Mouse (Mus musculus) stomach, embryonic 15.5 days (tissue): ENCODE results near the gene Rpl5. TPM values are rescaled to one million over a fixed set of nuclear protein-coding genes. Genes with fewer than 3 reads are reported as not detected.

Source experiments
- ATAC-seq: fragments of 200-750 bp; cut with Nextera tagmentation; 2 replicates; pipeline ENCODE4 v1.8.0; 2017; ENCODE audit warnings: low read depth, moderate number of reproducible peaks, moderate TSS enrichment; ENCODE audit not compliant: insufficient read depth, low FRiP score
- H3K27ac ChIP-seq: fragments of 300-500 bp; sonication (generic); 2 replicates; pipeline ENCODE4 v1.5.1; 2015; ENCODE audit warnings: mild to moderate bottlenecking, inconsistent platforms
- H3K27me3 ChIP-seq: fragments of 300-500 bp; sonication (generic); replicated peaks from 2 replicates; pipeline ENCODE4 v1.6.1; 2015; ENCODE audit warnings: inconsistent platforms
- H3K36me3 ChIP-seq: fragments of 300-500 bp; sonication (generic); 2 replicates; pipeline ENCODE4 v1.6.1; 2015; ENCODE audit warnings: inconsistent platforms
- H3K4me1 ChIP-seq: fragments of 300-500 bp; sonication (generic); 2 replicates; pipeline ENCODE4 v1.6.1; 2015; ENCODE audit warnings: inconsistent platforms
- H3K4me2 ChIP-seq: fragments of 300-500 bp; sonication (generic); 2 replicates; pipeline ENCODE4 v1.6.1; 2015; ENCODE audit warnings: mild to moderate bottlenecking, inconsistent platforms
- H3K4me3 ChIP-seq: fragments of 300-500 bp; sonication (generic); replicated peaks from 2 replicates; pipeline ENCODE4 v1.5.1; 2015; ENCODE audit warnings: inconsistent platforms
- H3K9ac ChIP-seq: fragments of 300-500 bp; sonication (generic); 2 replicates; pipeline ENCODE4 v1.6.1; 2015; ENCODE audit warnings: inconsistent platforms
- H3K9me3 ChIP-seq: fragments of 300-500 bp; sonication (generic); 2 replicates; pipeline ENCODE4 v1.6.1; 2016; ENCODE audit warnings: inconsistent platforms
- WGBS: fragments of 180-500 bp; shearing (Covaris S2); methylation state at CpG from one replicate; pipeline ENCODE4 v1.1.7; 2015; 5-methylcytosine and 5-hydroxymethylcytosine counted together
- polyA plus RNA-seq: library from polyadenylated mRNA; unstranded; fragments of >200 nt; fragmentation: Nextera tagmentation; extraction: Ambion mirVana; gene quantifications from 2 replicates; pipeline ENCODE4 v1.2.1, GENCODE M21; 2015

Gene Rpl5
- polyA plus RNA-seq, 1 experiment from 2014 or later: 73.7 TPM

- Histone ChIP-seq H3K27ac (no peak overlapping the region), H3K9ac (no peak overlapping the region), H3K36me3 (peaks cover 55% of the 10 kb centered on the region), H3K4me3 (no peak overlapping the region), H3K27me3 (no peaks in the 10 kb centered on the region), H3K4me1 (no peaks in the 10 kb centered on the region), H3K9me3 (no peaks in the 10 kb centered on the region), H3K4me2 (no peak overlapping the region)
- ATAC-seq: no peak
- 81% methylated on average over 3 of the region's 3 CpGs for WGBS
Observed at GRCm38 (mm10) chr5:107904325-107904724, 4.0 kb downstream of the Rpl5 start.

GRCm38 (mm10) chr5:107908514-107909110 is 8.3 kb downstream of the Rpl5 start:
- H3K4me3 ChIP-seq: no peak overlapping the region
- no peak overlapping the region for H3K9ac ChIP-seq
- H3K9me3 ChIP-seq: no peaks in the 10 kb centered on the region
- WGBS: 76% methylated on average over 2 of the region's 2 CpGs
- ATAC-seq: no peak
- H3K4me2 ChIP-seq: no peak overlapping the region
- H3K27me3 ChIP-seq: no peaks in the 10 kb centered on the region
- no peak overlapping the region for H3K27ac ChIP-seq
- peaks cover 46% of the 10 kb centered on the region for H3K36me3 ChIP-seq
- no peaks in the 10 kb centered on the region for H3K4me1 ChIP-seq

- no peaks in the 10 kb centered on the region for H3K27me3 ChIP-seq
- no peak overlapping the region for H3K9ac ChIP-seq
- H3K27ac ChIP-seq: no peak overlapping the region
- H3K4me3 ChIP-seq: no peak overlapping the region
- no peak overlapping the region for H3K4me2 ChIP-seq
- H3K36me3 ChIP-seq: peaks cover 38% of the 10 kb centered on the region
- WGBS: 76% methylated on average over 3 of the region's 3 CpGs
- ATAC-seq: no peak
- no peaks in the 10 kb centered on the region for H3K9me3 ChIP-seq
- H3K4me1 ChIP-seq: no peaks in the 10 kb centered on the region
Observed at GRCm38 (mm10) chr5:107909668-107910067, 9.4 kb downstream of the Rpl5 start.

- no peak overlapping the region for H3K4me2 ChIP-seq
- ATAC-seq: no peak
- no peak overlapping the region for H3K4me3 ChIP-seq
- no peak overlapping the region for H3K27ac ChIP-seq
- 63% methylated on average over 5 of the region's 5 CpGs for WGBS
- H3K9ac ChIP-seq: no peak overlapping the region
- H3K27me3 ChIP-seq: no peaks in the 10 kb centered on the region
- H3K36me3 ChIP-seq: peaks cover 35% of the 10 kb centered on the region
- H3K4me1 ChIP-seq: no peaks in the 10 kb centered on the region
- H3K9me3 ChIP-seq: no peaks in the 10 kb centered on the region
Observed at GRCm38 (mm10) chr5:107910084-107910616, 9.8 kb downstream of the Rpl5 start.

- 84% methylated on average over 5 of the region's 5 CpGs for WGBS
- ATAC-seq: no peak
- Histone ChIP-seq H3K4me1 (no peaks in the 10 kb centered on the region), H3K36me3 (peaks cover 31% of the 10 kb centered on the region), H3K4me3 (no peak overlapping the region), H3K27me3 (no peaks in the 10 kb centered on the region), H3K9me3 (no peaks in the 10 kb centered on the region), H3K9ac (no peak overlapping the region), H3K27ac (no peak overlapping the region), H3K4me2 (no peak overlapping the region)
Observed at GRCm38 (mm10) chr5:107911012-107911411, 10.7 kb downstream of the Rpl5 start.

GRCm38 (mm10) chr5:107915280-107915679 is 15.0 kb downstream of the Rpl5 start:
- no peaks in the 10 kb centered on the region for H3K4me1 ChIP-seq
- H3K36me3 ChIP-seq: no peaks in the 10 kb centered on the region
- no peak overlapping the region for H3K27ac ChIP-seq
- no peaks in the 10 kb centered on the region for H3K9me3 ChIP-seq
- no peak overlapping the region for H3K4me2 ChIP-seq
- WGBS: 53% methylated on average over 4 of the region's 4 CpGs
- H3K27me3 ChIP-seq: no peaks in the 10 kb centered on the region
- no peak overlapping the region for H3K4me3 ChIP-seq
- no peak for ATAC-seq
- no peak overlapping the region for H3K9ac ChIP-seq

GRCm38 (mm10) chr5:107921400-107922252 is 21.3 kb downstream of the Rpl5 start:
- Histone ChIP-seq H3K27me3 (no peaks in the 10 kb centered on the region), H3K9ac (no peak overlapping the region), H3K27ac (no peak overlapping the region), H3K9me3 (no peaks in the 10 kb centered on the region), H3K36me3 (no peaks in the 10 kb centered on the region), H3K4me3 (no peak overlapping the region), H3K4me1 (no peaks in the 10 kb centered on the region), H3K4me2 (no peak overlapping the region)
- no peak for ATAC-seq
- 71% methylated on average over 2 of the region's 2 CpGs for WGBS

- H3K27ac ChIP-seq: no peak overlapping the region
- no peak overlapping the region for H3K4me2 ChIP-seq
- no peak for ATAC-seq
- H3K9me3 ChIP-seq: no peaks in the 10 kb centered on the region
- H3K9ac ChIP-seq: no peak overlapping the region
- no peaks in the 10 kb centered on the region for H3K36me3 ChIP-seq
- H3K4me1 ChIP-seq: no peaks in the 10 kb centered on the region
- no peaks in the 10 kb centered on the region for H3K27me3 ChIP-seq
- no peak overlapping the region for H3K4me3 ChIP-seq
- WGBS: 90% methylated on average over 1 of the region's 1 CpGs
Observed at GRCm38 (mm10) chr5:107922836-107923235, 22.5 kb downstream of the Rpl5 start.

GRCm38 (mm10) chr5:107924564-107924963 is 24.3 kb downstream of the Rpl5 start:
- H3K27ac ChIP-seq: no peak overlapping the region
- H3K4me2 ChIP-seq: no peak overlapping the region
- H3K36me3 ChIP-seq: no peaks in the 10 kb centered on the region
- 80% methylated on average over 8 of the region's 8 CpGs for WGBS
- no peaks in the 10 kb centered on the region for H3K9me3 ChIP-seq
- H3K4me3 ChIP-seq: no peak overlapping the region
- H3K4me1 ChIP-seq: no peaks in the 10 kb centered on the region
- H3K9ac ChIP-seq: no peak overlapping the region
- no peaks in the 10 kb centered on the region for H3K27me3 ChIP-seq
- no peak for ATAC-seq

- ATAC-seq: no peak
- no peaks in the 10 kb centered on the region for H3K27me3 ChIP-seq
- no peak overlapping the region for H3K4me3 ChIP-seq
- no peak overlapping the region for H3K9ac ChIP-seq
- 65% methylated on average over 11 of the region's 11 CpGs for WGBS
- no peak overlapping the region for H3K27ac ChIP-seq
- no peaks in the 10 kb centered on the region for H3K9me3 ChIP-seq
- H3K36me3 ChIP-seq: no peaks in the 10 kb centered on the region
- H3K4me1 ChIP-seq: no peaks in the 10 kb centered on the region
- no peak overlapping the region for H3K4me2 ChIP-seq
Observed at GRCm38 (mm10) chr5:107926550-107927249, 26.4 kb downstream of the Rpl5 start.

GRCm38 (mm10) chr5:107932556-107932955 is 32.3 kb downstream of the Rpl5 start:
- no peak overlapping the region for H3K27ac ChIP-seq
- H3K36me3 ChIP-seq: no peaks in the 10 kb centered on the region
- 44% methylated on average over 2 of the region's 2 CpGs for WGBS
- H3K4me2 ChIP-seq: no peak overlapping the region
- H3K4me3 ChIP-seq: no peak overlapping the region
- H3K9me3 ChIP-seq: no peaks in the 10 kb centered on the region
- no peak overlapping the region for H3K9ac ChIP-seq
- H3K4me1 ChIP-seq: no peaks in the 10 kb centered on the region
- ATAC-seq: no peak
- H3K27me3 ChIP-seq: no peaks in the 10 kb centered on the region
